Mouse (Mus musculus) brain, adult 10 weeks (tissue): Measurements from ENCODE around the gene Olfr1410. TPM values are rescaled to one million over a fixed set of nuclear protein-coding genes. Genes with fewer than 3 reads are reported as not detected.

Experiments
- polyA plus RNA-seq: library from polyadenylated mRNA; stranded (reverse); fragments of 350-450 nt; fragmentation: Illumina TruSeq; extraction: RNeasy Lipid Tissue Mini Kit (QIAGEN cat#74804); gene quantifications from one replicate; pipeline ENCODE4 v1.2.3, GENCODE M21; 2015; ENCODE audit warnings: low read depth, low replicate concordance

Gene Olfr1410
- polyA plus RNA-seq: not detected

GRCm38 (mm10) chr1:92605482-92605881, at the start of gene Olfr1410:
TSS of gene Olfr1410 (plus strand) at chr1:92605782.

GRCm38 (mm10) chr1:92571022-92571421, 34.6 kb upstream of the Olfr1410 start, which contains the start of gene Olfr1413:
TSS of gene Olfr1413 (plus strand) at chr1:92571322.

GRCm38 (mm10) chr1:92585479-92585878, 20.1 kb upstream of the Olfr1410 start, which contains the start of gene Olfr1412:
TSS of gene Olfr1412 (plus strand) at chr1:92585779.

GRCm38 (mm10) chr1:92594111-92594510, 11.5 kb upstream of the Olfr1410 start, which contains the start of gene Olfr1411:
TSS of gene Olfr1411 (plus strand) at chr1:92594411.

GRCm38 (mm10) chr1:92617488-92617887, 11.9 kb downstream of the Olfr1410 start, which contains the start of gene Olfr12:
TSS of gene Olfr12 (plus strand) at chr1:92617788.

GRCm38 (mm10) chr1:92641514-92642272, 36.1 kb downstream of the Olfr1410 start, which contains the start of gene Cops9:
TSS of gene Cops9 (minus strand) at chr1:92641985.

GRCm38 (mm10) chr1:92648673-92649072, 43.1 kb downstream of the Olfr1410 start, which contains the start of gene Otos:
TSS of gene Otos (minus strand) at chr1:92648841.

Other genes with a start within 250 kb of the Olfr1410 start
- 204 TPM for gene Ndufa10, start 131.9 kb upstream of the Olfr1410 start, polyA plus RNA-seq
- not detected for gene Olfr1416, start 120.7 kb upstream of the Olfr1410 start, polyA plus RNA-seq
- gene Olfr1415, start 109.7 kb upstream of the Olfr1410 start, polyA plus RNA-seq: not detected
- not detected for gene Olfr1414, start 87.1 kb upstream of the Olfr1410 start, polyA plus RNA-seq
- gene Olfr1413, start 34.5 kb upstream of the Olfr1410 start, polyA plus RNA-seq: not detected
- gene Olfr1412, start 20.0 kb upstream of the Olfr1410 start, polyA plus RNA-seq: not detected
- not detected for gene Olfr1411, start 11.4 kb upstream of the Olfr1410 start, polyA plus RNA-seq
- not detected for gene Olfr12, start 12.0 kb downstream of the Olfr1410 start, polyA plus RNA-seq
- gene Cops9, start 36.2 kb downstream of the Olfr1410 start, polyA plus RNA-seq: 505 TPM
- 0.77 TPM for gene Otos, start 43.1 kb downstream of the Olfr1410 start, polyA plus RNA-seq
- 53.0 TPM for gene Gpc1, start 225.9 kb downstream of the Olfr1410 start, polyA plus RNA-seq